Mouse (Mus musculus): ENCODE data around the gene Ppp1r35. TPM values are rescaled to one million over a fixed set of nuclear protein-coding genes. Genes with fewer than 3 reads are reported as not detected.

Gene Ppp1r35
- polyA plus RNA-seq, 1 experiment from 2014 or later, result 44.1 TPM

GRCm38 (mm10) chr5:137775587-137776290, 2.9 kb upstream of the Ppp1r35 start:
- H3K36me3 ChIP-seq, result peaks cover 6% of the 10 kb centered on the region
- H3K27me3 ChIP-seq, result no peaks in the 10 kb centered on the region
- H3K9ac ChIP-seq, result 0 out of 2 replicates have a peak overlapping the region, but pooled peaks have one; percentile 24
- H3K9me3 ChIP-seq, result no peaks in the 10 kb centered on the region
- ATAC-seq (ENCODE audit: low FRiP score), result no peak
- no peak overlapping the region for H3K4me2 ChIP-seq
- H3K27ac ChIP-seq, result no peak overlapping the region
- WGBS, result 92% methylated on average over 2 of the region's 2 CpGs
- H3K4me3 ChIP-seq, result no peak overlapping the region
- H3K4me1 ChIP-seq (replicated peaks), result peaks cover 23% of the 10 kb centered on the region

GRCm38 (mm10) chr5:137776408-137776918, 2.2 kb upstream of the Ppp1r35 start:
- H3K27me3 ChIP-seq, result no peaks in the 10 kb centered on the region
- no peak overlapping the region for H3K27ac ChIP-seq
- H3K4me1 ChIP-seq (replicated peaks), result peaks cover 29% of the 10 kb centered on the region
- no peak overlapping the region for H3K4me2 ChIP-seq
- peaks cover 12% of the 10 kb centered on the region for H3K36me3 ChIP-seq
- 55% methylated on average over 5 of the region's 5 CpGs for WGBS
- ATAC-seq (ENCODE audit: low FRiP score), result no peak
- H3K4me3 ChIP-seq, result no peak overlapping the region
- no peaks in the 10 kb centered on the region for H3K9me3 ChIP-seq
- 0 out of 2 replicates have a peak overlapping the region, but pooled peaks have one; percentile 24 for H3K9ac ChIP-seq

- H3K9ac ChIP-seq, result no peak overlapping the region
- 88% methylated on average over 7 of the region's 7 CpGs for WGBS
- no peak for ATAC-seq (ENCODE audit: low FRiP score)
- H3K4me3 ChIP-seq, result no peak overlapping the region
- peak overlapping the region; percentile 95; the same call in 1 of the 2 replicates for H3K27ac ChIP-seq
- peaks cover 38% of the 10 kb centered on the region for H3K4me1 ChIP-seq (replicated peaks)
- H3K4me2 ChIP-seq, result no peak overlapping the region
- H3K36me3 ChIP-seq, result peaks cover 21% of the 10 kb centered on the region
- H3K27me3 ChIP-seq, result no peaks in the 10 kb centered on the region
- H3K9me3 ChIP-seq, result no peaks in the 10 kb centered on the region
Observed at GRCm38 (mm10) chr5:137777267-137777845, 1.3 kb upstream of the Ppp1r35 start.

- peak overlapping the region; percentile 99 for H3K9ac ChIP-seq
- peak; percentile 19 for ATAC-seq (ENCODE audit: low FRiP score)
- no peaks in the 10 kb centered on the region for H3K9me3 ChIP-seq
- peaks cover 58% of the 10 kb centered on the region for H3K4me1 ChIP-seq (replicated peaks)
- peak overlapping the region; percentile 97 for H3K4me2 ChIP-seq
- H3K4me3 ChIP-seq, result peak overlapping the region; percentile 98
- no peaks in the 10 kb centered on the region for H3K27me3 ChIP-seq
- H3K36me3 ChIP-seq, result peaks cover 41% of the 10 kb centered on the region
- under 1% methylated on average over 74 of the region's 83 CpGs for WGBS
- peak overlapping the region; percentile 95 for H3K27ac ChIP-seq
Observed at GRCm38 (mm10) chr5:137779053-137779933, 644 bp downstream of the Ppp1r35 start.

GRCm38 (mm10) chr5:137781661-137782060, 3.0 kb downstream of the Ppp1r35 start:
- Histone ChIP-seq H3K9ac (no peak overlapping the region), H3K4me3 (no peak overlapping the region), H3K27ac (no peak overlapping the region), H3K4me1 (replicated peaks) (peaks cover 66% of the 10 kb centered on the region), H3K36me3 (peaks cover 45% of the 10 kb centered on the region), H3K27me3 (no peaks in the 10 kb centered on the region), H3K4me2 (no peak overlapping the region), H3K9me3 (no peaks in the 10 kb centered on the region)
- WGBS, result 94% methylated on average over 7 of the region's 7 CpGs
- ATAC-seq (ENCODE audit: low FRiP score), result no peak

GRCm38 (mm10) chr5:137782776-137783522, 4.3 kb downstream of the Ppp1r35 start:
- WGBS, result 84% methylated on average over 13 of the region's 13 CpGs

GRCm38 (mm10) chr5:137783901-137784540, 5.4 kb downstream of the Ppp1r35 start:
- Histone ChIP-seq H3K9me3 (no peaks in the 10 kb centered on the region), H3K4me1 (replicated peaks) (peaks cover 66% of the 10 kb centered on the region), H3K27ac (peak overlapping the region; percentile 60; the same call in 1 of the 2 replicates), H3K4me3 (peak overlapping the region; percentile 87), H3K36me3 (peaks cover 45% of the 10 kb centered on the region), H3K27me3 (peaks cover 5% of the 10 kb centered on the region; the same call in 1 of the 2 replicates), H3K4me2 (peak overlapping the region; percentile 95), H3K9ac (peak overlapping the region; percentile 98)
- ATAC-seq (ENCODE audit: low FRiP score), result no peak
- WGBS, result 71% methylated on average over 9 of the region's 9 CpGs

More at GRCm38 (mm10) chr5:137782776-137783522, 4.3 kb downstream of the Ppp1r35 start:
- H3K4me1 ChIP-seq (replicated peaks), result peaks cover 65% of the 10 kb centered on the region
- peak overlapping the region; percentile 98 for H3K9ac ChIP-seq
- H3K36me3 ChIP-seq, result peaks cover 45% of the 10 kb centered on the region
- H3K4me3 ChIP-seq, result peak overlapping the region; percentile 87
- no peaks in the 10 kb centered on the region for H3K27me3 ChIP-seq
- no peaks in the 10 kb centered on the region for H3K9me3 ChIP-seq
- peak overlapping the region; percentile 95 for H3K4me2 ChIP-seq
- H3K27ac ChIP-seq, result no peak overlapping the region
- no peak for ATAC-seq (ENCODE audit: low FRiP score)

- peaks cover 5% of the 10 kb centered on the region; the same call in 1 of the 2 replicates for H3K27me3 ChIP-seq
- peaks cover 63% of the 10 kb centered on the region for H3K4me1 ChIP-seq (replicated peaks)
- no peaks in the 10 kb centered on the region for H3K9me3 ChIP-seq
- H3K4me3 ChIP-seq, result peak overlapping the region; percentile 87
- peaks cover 45% of the 10 kb centered on the region for H3K36me3 ChIP-seq
- 82% methylated on average over 14 of the region's 14 CpGs for WGBS
- peak overlapping the region; percentile 95 for H3K4me2 ChIP-seq
- peak overlapping the region; percentile 96; the same call in 1 of the 2 replicates for H3K27ac ChIP-seq
- ATAC-seq (ENCODE audit: low FRiP score), result no peak
- H3K9ac ChIP-seq, result peak overlapping the region; percentile 98
Observed at GRCm38 (mm10) chr5:137784546-137784945, 5.9 kb downstream of the Ppp1r35 start.

- Histone ChIP-seq H3K9ac (peak overlapping the region; percentile 98), H3K9me3 (no peaks in the 10 kb centered on the region), H3K4me1 (replicated peaks) (peaks cover 55% of the 10 kb centered on the region), H3K27ac (peak overlapping the region; percentile 96), H3K4me2 (peak overlapping the region; percentile 95), H3K27me3 (peaks cover 5% of the 10 kb centered on the region; the same call in 1 of the 2 replicates), H3K4me3 (peak overlapping the region; percentile 87), H3K36me3 (peaks cover 42% of the 10 kb centered on the region)
- WGBS, result 3% methylated on average over 48 of the region's 62 CpGs
- ATAC-seq (ENCODE audit: low FRiP score), result peak; percentile 9
Observed at GRCm38 (mm10) chr5:137785164-137786031, 6.7 kb downstream of the Ppp1r35 start.

Measured in hindbrain, embryonic 13.5 days (tissue).